Mouse (Mus musculus): ENCODE measurements at regions not wholly inside any gene's neighbourhood (a gene's known extent, or its start where the extent isn't known, plus 50 kb on each side); places are given as distances from the start of the nearest gene placed in this dataset.

DNA sequence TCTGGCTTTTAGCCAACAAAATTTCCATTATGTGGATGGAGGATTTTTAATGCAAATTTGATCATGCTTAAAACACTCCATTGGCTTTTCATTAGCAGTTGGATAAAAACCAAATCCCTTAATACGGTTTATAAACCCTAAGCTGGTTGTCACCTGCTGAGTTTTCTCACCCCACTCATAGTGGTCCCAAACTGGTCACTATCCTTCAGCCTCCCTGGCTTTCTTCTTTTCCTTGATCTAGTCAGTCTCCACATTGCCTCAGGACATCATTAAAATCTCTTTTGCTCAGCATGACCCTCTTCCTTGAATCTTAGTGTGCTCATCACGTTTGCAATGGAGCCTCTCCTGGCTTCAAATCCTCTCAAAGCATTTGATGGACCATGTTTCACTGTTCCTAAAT, 340.9 kb upstream of the Cntn3 start:
- no peak for TF ChIP-seq CTCF (IDR thresholded peaks at IDR 0.05; ENCODE audit: borderline replicate concordance, insufficient read depth, low read length)
- no peak for TF ChIP-seq POLR2A (IDR thresholded peaks at IDR 0.05; ENCODE audit: low read depth, low read length)
